36 mouse cellular contexts compared by ENCODE assay signal in the genomic region with DNA sequence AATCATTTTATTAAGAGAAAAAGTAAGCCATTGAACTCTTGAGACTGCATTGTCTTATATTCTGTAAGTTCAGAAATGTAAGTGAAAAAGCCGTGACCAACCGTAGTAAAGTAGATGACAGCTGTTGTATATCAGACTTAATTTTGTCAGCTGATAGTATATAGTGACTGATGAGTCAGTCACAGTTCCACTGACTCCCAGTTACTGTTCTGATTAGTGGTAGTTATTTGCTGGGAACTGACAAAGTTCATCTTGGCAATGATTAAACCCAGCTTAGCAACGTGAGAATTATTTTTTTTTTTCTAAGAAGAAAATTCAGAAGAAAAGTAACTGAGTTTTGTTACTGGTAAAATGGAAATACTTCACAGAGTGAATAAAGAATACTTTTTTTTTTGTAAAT. TPM values are rescaled to one million over a fixed set of nuclear protein-coding genes. Genes with fewer than 3 reads are reported as not detected.
"Had no signal": no experiment of that assay in that cellular context is flagged by ENCODE, and none has a peak within 500 bp of the region (broad histone marks: within the 10 kb centered on the region; RNA-seq: fewer than 3 reads in every experiment).

No protein-coding gene starts in this region.

- H3K27ac ChIP-seq: heart, adult 2 months; heart, embryonic 10.5 days; heart, embryonic 13.5 days; heart, embryonic 15.5 days; hindbrain, embryonic 10.5 days; hindbrain, embryonic 12.5 days; hindbrain, embryonic 13.5 days; hindbrain, embryonic 14.5 days; hindbrain, embryonic 15.5 days; hindbrain, postnatal 0 days; kidney, embryonic 15.5 days; kidney, postnatal 0 days; layer of hippocampus, adult 2 months; left cerebral cortex, adult 2 months had no signal

- ATAC-seq: hindbrain, embryonic 16.5 days; hindbrain, postnatal 0 days; inflammation-experienced regulatory T-cells, adult 6 months had no signal

- DNase-seq: heart, adult 2 months; heart, postnatal 10 days; heart, postnatal 14 days; heart, postnatal 36 days; heart, postnatal 4 days; kidney, adult 11 months; kidney, adult 18-20 months; kidney, adult 8-10 months; kidney, adult 9 months; kidney, postnatal 10 days; kidney, postnatal 14 days; kidney, postnatal 25 days; kidney, postnatal 4 days; layer of hippocampus, adult 9-11 months; layer of hippocampus, postnatal 36 days had no signal

- H3K4me2 ChIP-seq: heart, embryonic 11.5 days; heart, embryonic 12.5 days; heart, embryonic 13.5 days; heart, embryonic 15.5 days; hindbrain, embryonic 12.5 days; hindbrain, embryonic 13.5 days; hindbrain, embryonic 14.5 days; hindbrain, embryonic 15.5 days; kidney, embryonic 15.5 days had no signal

- H3K9me3 ChIP-seq: heart, embryonic 10.5 days; heart, embryonic 12.5 days; heart, embryonic 13.5 days; heart, embryonic 15.5 days; hindbrain, embryonic 10.5 days; hindbrain, embryonic 12.5 days; hindbrain, embryonic 13.5 days; hindbrain, embryonic 15.5 days; kidney, embryonic 15.5 days had no signal

- H3K27me3 ChIP-seq: heart, embryonic 12.5 days; heart, embryonic 13.5 days; heart, embryonic 15.5 days; hindbrain, embryonic 12.5 days; hindbrain, embryonic 13.5 days; hindbrain, embryonic 15.5 days; kidney, embryonic 15.5 days had no signal

- H3K9ac ChIP-seq: heart, embryonic 12.5 days; heart, embryonic 13.5 days; heart, embryonic 15.5 days; hindbrain, embryonic 12.5 days; hindbrain, embryonic 13.5 days; hindbrain, embryonic 14.5 days; hindbrain, embryonic 15.5 days; kidney, embryonic 15.5 days had no signal

- H3K4me3 ChIP-seq: heart, adult 2 months; heart, embryonic 10.5 days; heart, embryonic 12.5 days; heart, embryonic 13.5 days; heart, embryonic 15.5 days; hindbrain, embryonic 10.5 days; hindbrain, embryonic 12.5 days; hindbrain, embryonic 13.5 days; hindbrain, embryonic 15.5 days; kidney, embryonic 15.5 days; layer of hippocampus, adult 2 months; left cerebral cortex, adult 2 months had no signal

RNA-seq across cellular contexts. Expression of a gene that starts 3.2 kb away (rescaled TPM):
- total RNA-seq: heart, postnatal 10 days; heart, postnatal 14 days; heart, postnatal 25 days; heart, postnatal 36 days; hematopoietic stem cell, adult 5-6 weeks had no signal
- polyA plus RNA-seq: heart, embryonic 11.5 days; heart, embryonic 16.5 days; heart, postnatal 0 days had no signal
